Mouse (Mus musculus) CH12.LX (cell line): ENCODE results near the gene Bbs10. TPM values are rescaled to one million over a fixed set of nuclear protein-coding genes. Genes with fewer than 3 reads are reported as not detected.

Experiments used
- DNase-seq: peaks from one replicate; pipeline ENCODE4 v3.0.0-alpha.2; 2013; ENCODE audit errors: extremely low read depth
- H3K27ac ChIP-seq: 2 replicates; pipeline ENCODE4 v1.5.1; 2012; ENCODE audit warnings: low read depth, mild to moderate bottlenecking, control low read depth, moderate library complexity; ENCODE audit not compliant: insufficient read depth
- H3K27me3 ChIP-seq: replicated peaks from 2 replicates; pipeline ENCODE3; 2012; ENCODE audit warnings: inconsistent platforms
- H3K36me3 ChIP-seq, 2 experiments: replicated peaks in 1 of 2; 2 replicates each; pipeline versions ENCODE3 to v1.6.1; 2012; ENCODE audit warnings: inconsistent platforms in 1 of 2, low read length in 1 of 2, mild to moderate bottlenecking in 1 of 2, mixed read lengths in 1 of 2, moderate library complexity in 1 of 2; ENCODE audit not compliant: control insufficient read depth in 1 of 2, insufficient read depth in 1 of 2
- H3K4me1 ChIP-seq, 2 experiments: 2 replicates each; pipeline ENCODE4 v1.6.1; 2012; ENCODE audit warnings: inconsistent platforms in 1 of 2, moderate library complexity in 1 of 2; ENCODE audit not compliant: insufficient read depth in 2 of 2, control insufficient read depth in 1 of 2
- H3K4me2 ChIP-seq: 2 replicates; pipeline ENCODE4 v1.6.1; 2012; ENCODE audit warnings: low read depth, mild to moderate bottlenecking, control low read depth; ENCODE audit not compliant: poor library complexity, insufficient read depth, severe bottlenecking
- H3K4me3 ChIP-seq, 3 experiments: fragments of 150-350 bp in 1 of 3; sonication (generic) in 1 of 3; replicated peaks in 1 of 3; 2 replicates each; pipeline versions ENCODE3 to v1.5.1; 2011 to 2012; ENCODE audit warnings: low read depth in 2 of 3, low read length in 2 of 3, mild to moderate bottlenecking in 2 of 3, moderate library complexity in 2 of 3, control low read depth in 1 of 3, improper control_type of control experiment in 1 of 3, inconsistent platforms in 1 of 3, mixed read lengths in 1 of 3; ENCODE audit not compliant: poor library complexity in 1 of 3
- H3K79me2 ChIP-seq: replicated peaks from 2 replicates; pipeline ENCODE4 v1.6.1; 2012; ENCODE audit warnings: mild to moderate bottlenecking, moderate library complexity; ENCODE audit not compliant: control insufficient read depth, poor library complexity, insufficient read depth, severe bottlenecking; ENCODE audit errors: extremely low read depth
- H3K9ac ChIP-seq: 2 replicates; pipeline ENCODE4 v1.6.1; 2012; ENCODE audit warnings: low read depth, mild to moderate bottlenecking, control low read depth, moderate library complexity; ENCODE audit not compliant: insufficient read depth
- H3K9me3 ChIP-seq: replicated peaks from 2 replicates; pipeline ENCODE3; 2012; ENCODE audit warnings: low read length, inconsistent platforms, mixed read lengths
- CHD1 ChIP-seq: IDR thresholded peaks from 2 replicates; pipeline ENCODE4 v1.6.1; 2012; ENCODE audit warnings: low read depth, low read length, improper control_type of control experiment, inconsistent platforms
- E2F4 ChIP-seq: IDR thresholded peaks from 2 replicates; pipeline ENCODE4 v1.6.1; 2011; ENCODE audit warnings: low read depth, low read length, improper control_type of control experiment; ENCODE audit not compliant: insufficient replicate concordance
- ETS1 ChIP-seq: conservative IDR thresholded peaks from 2 replicates; pipeline ENCODE4 v1.6.1; 2012; ENCODE audit warnings: low read depth, mild to moderate bottlenecking, inconsistent platforms, low read length, improper control_type of control experiment, moderate library complexity
- GABPA ChIP-seq: IDR thresholded peaks from 2 replicates; pipeline ENCODE4 v1.6.1; 2012; ENCODE audit warnings: low read depth, low read length, improper control_type of control experiment, inconsistent platforms; ENCODE audit not compliant: insufficient replicate concordance
- JUN ChIP-seq: IDR thresholded peaks from 2 replicates; pipeline ENCODE4 v1.6.1; 2011; ENCODE audit warnings: low read depth, mild to moderate bottlenecking, low read length, improper control_type of control experiment, moderate library complexity; ENCODE audit not compliant: insufficient read depth
- JUND ChIP-seq: conservative IDR thresholded peaks from 2 replicates; pipeline ENCODE4 v1.6.1; 2011; ENCODE audit warnings: low read depth, low read length, improper control_type of control experiment
- KAT2A ChIP-seq: IDR thresholded peaks from 2 replicates; pipeline ENCODE4 v1.6.1; 2012; ENCODE audit warnings: low read length, improper control_type of control experiment, inconsistent platforms; ENCODE audit not compliant: insufficient replicate concordance
- MAFK ChIP-seq: IDR thresholded peaks from 2 replicates; pipeline ENCODE4 v1.6.1; 2011; ENCODE audit warnings: low read length, improper control_type of control experiment; ENCODE audit not compliant: insufficient replicate concordance
- MAX ChIP-seq: IDR thresholded peaks from 2 replicates; pipeline ENCODE4 v1.6.1; 2011; ENCODE audit warnings: low read length, improper control_type of control experiment
- MEF2A ChIP-seq: IDR thresholded peaks from 2 replicates; pipeline ENCODE4 v1.6.1; 2014; ENCODE audit warnings: low read depth, mild to moderate bottlenecking, inconsistent platforms, low read length, improper control_type of control experiment, borderline replicate concordance
- MYC ChIP-seq: IDR thresholded peaks from 2 replicates; pipeline ENCODE4 v1.6.1; 2011; ENCODE audit warnings: low read depth, mild to moderate bottlenecking, improper control_type of control experiment, low read length
- NRF1 ChIP-seq: IDR thresholded peaks from 2 replicates; pipeline ENCODE4 v1.6.1; 2014; ENCODE audit warnings: low read depth, mild to moderate bottlenecking, inconsistent platforms, low read length, improper control_type of control experiment, moderate library complexity
- POLR2A ChIP-seq: IDR thresholded peaks from 2 replicates; pipeline ENCODE4 v1.6.1; 2011; ENCODE audit warnings: low read depth, mild to moderate bottlenecking, improper control_type of control experiment, low read length
- RAD21 ChIP-seq: IDR thresholded peaks from 2 replicates; pipeline ENCODE4 v1.6.1; 2011; ENCODE audit warnings: low read depth, mild to moderate bottlenecking, low read length, improper control_type of control experiment, moderate library complexity
- RCOR1 ChIP-seq: conservative IDR thresholded peaks from 2 replicates; pipeline ENCODE4 v1.6.1; 2012; ENCODE audit warnings: low read depth, mild to moderate bottlenecking, inconsistent platforms, low read length, improper control_type of control experiment
- SIN3A ChIP-seq: IDR thresholded peaks from 2 replicates; pipeline ENCODE4 v1.6.1; 2012; ENCODE audit warnings: low read length, improper control_type of control experiment, inconsistent platforms
- SMC3 ChIP-seq: IDR thresholded peaks from 2 replicates; pipeline ENCODE4 v1.6.1; 2011; ENCODE audit warnings: low read depth, low read length, improper control_type of control experiment
- TBP ChIP-seq: conservative IDR thresholded peaks from 2 replicates; pipeline ENCODE4 v1.6.1; 2011; ENCODE audit warnings: low read depth, low read length, improper control_type of control experiment
- ZC3H11A ChIP-seq: IDR thresholded peaks from 2 replicates; pipeline ENCODE4 v1.6.1; 2012; ENCODE audit warnings: low read depth, mild to moderate bottlenecking, inconsistent platforms, low read length, improper control_type of control experiment
- ZNF384 ChIP-seq: IDR thresholded peaks from 2 replicates; pipeline ENCODE4 v1.6.1; 2012; ENCODE audit warnings: low read depth, low read length, improper control_type of control experiment, inconsistent platforms
- dilution Hi-C: fragments of 300-500 bp; cut with MboI; formaldehyde crosslinking; loops from 2 replicates; pipeline ENCODE4 v1.14.3; 2020; ENCODE audit warnings: low sequenced_read_pairs; ENCODE audit not compliant: extremely low pct_unique_long_range_greater_than_20kb, extremely low pct_ligation_motif_present
- in situ Hi-C: fragments of 300-500 bp; cut with MboI; formaldehyde crosslinking; loops from 3 replicates; pipeline ENCODE4 v1.14.3; 2019; ENCODE audit warnings: low sequenced_read_pairs, low pct_ligation_motif_present, low pct_unique_long_range_greater_than_20kb, mixed read lengths
- polyA plus RNA-seq: library from polyadenylated mRNA; unstranded; fragments of >175 nt; gene quantifications from 2 replicates; pipeline ENCODE4 v1.2.1, GENCODE M21; 2012; ENCODE audit warnings: low read depth; ENCODE audit not compliant: insufficient read length
- total RNA-seq, 2 experiments: library from RNA; depleted of rRNA; stranded (reverse); fragments of 300-350 nt in 1 of 2; fragments of >200 nt in 1 of 2; gene quantifications; 2 replicates each; pipeline ENCODE4 v1.2.3; 2012 to 2014

Bbs10 gene
- total and polyA plus RNA-seq, 3 experiments = 2.2 to 6.0 (median 4.5) TPM

GRCm38 (mm10) chr10:111339296-111339695, 40.8 kb downstream of the Bbs10 start:
- no peaks in the 10 kb centered on the region for H3K79me2 ChIP-seq

GRCm38 (mm10) chr10:111341761-111342160, 43.3 kb downstream of the Bbs10 start:
- Histone ChIP-seq H3K4me3 (no peak overlapping the region), H3K9ac (no peak overlapping the region), H3K9me3 (no peaks in the 10 kb centered on the region), H3K79me2 (no peaks in the 10 kb centered on the region), H3K4me1 (peaks cover 0 to 8% of the 10 kb centered on the region in 2 experiments; a peak in 2 of 4 replicates), H3K27me3 (no peaks in the 10 kb centered on the region), H3K4me2 (no peak overlapping the region), H3K36me3 (no peaks in the 10 kb centered on the region), H3K27ac (no peak overlapping the region)
- no peak for DNase-seq
- dilution Hi-C loops = no loop called here
- in situ Hi-C loops = no loop called here
- TF ChIP-seq ETS1 = no peak
- no peak for TF ChIP-seq JUND
- no peak for TF ChIP-seq RCOR1
- no peak for TF ChIP-seq POLR2A
- no peak for TF ChIP-seq JUN
- TF ChIP-seq E2F4 = no peak
- TF ChIP-seq MAFK = no peak
- TF ChIP-seq MEF2A = no peak
- TF ChIP-seq ZC3H11A = no peak
- no peak for TF ChIP-seq RAD21
- TF ChIP-seq MYC = no peak
- no peak for TF ChIP-seq TBP
- TF ChIP-seq SMC3 = no peak
- TF ChIP-seq GABPA = no peak
- no peak for TF ChIP-seq NRF1
- no peak for TF ChIP-seq CHD1

More at GRCm38 (mm10) chr10:111339296-111339695, 40.8 kb downstream of the Bbs10 start:
- Histone ChIP-seq H3K27me3 (no peaks in the 10 kb centered on the region), H3K27ac (no peak overlapping the region), H3K36me3 (no peaks in the 10 kb centered on the region), H3K4me2 (no peak overlapping the region), H3K9me3 (no peaks in the 10 kb centered on the region)
- no peak for DNase-seq
- dilution Hi-C loops = no loop called here
- TF ChIP-seq MYC (no peak), ETS1 (no peak), SIN3A (no peak), MAX (no peak), KAT2A (no peak), ZNF384 (no peak), E2F4 (no peak)
- TF ChIP-seq, all 38 proteins: peak for 0
- Histone ChIP-seq H3K4me1 (peaks cover under 1 to 4% of the 10 kb centered on the region in 2 experiments; a peak in 2 of 4 replicates), H3K4me3 (no peak overlapping the region), H3K9ac (no peak overlapping the region)
- in situ Hi-C loops = no loop called here
